Mouse (Mus musculus) lung, postnatal 4 days (tissue): ENCODE results near the gene Dnajb6.

ENCODE experiments used
- DNase-seq, 2 experiments: peaks; one replicate each; pipeline ENCODE4 v3.0.0; 2021

Gene Dnajb6

DNA sequence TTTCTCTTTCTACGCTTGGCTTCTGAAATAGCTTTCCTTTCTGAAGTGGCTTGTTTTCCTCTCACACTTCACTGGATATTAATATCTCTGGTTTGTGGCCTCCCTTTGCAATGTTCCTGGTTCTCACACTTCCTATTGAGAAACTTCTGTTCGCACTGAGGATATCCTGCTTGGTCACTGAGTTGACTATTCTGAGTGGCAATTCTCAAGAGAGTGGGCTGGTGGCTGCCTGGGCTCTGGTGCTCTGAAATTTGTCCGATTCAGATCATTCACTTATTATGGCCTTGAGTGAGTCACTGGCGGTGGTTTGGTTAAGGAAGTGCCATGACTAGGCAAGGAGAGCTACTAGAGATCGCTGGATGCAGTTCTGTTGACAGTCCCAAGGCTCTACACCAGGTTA is 118.9 kb downstream of the Dnajb6 start:
- no peak for DNase-seq

DNA sequence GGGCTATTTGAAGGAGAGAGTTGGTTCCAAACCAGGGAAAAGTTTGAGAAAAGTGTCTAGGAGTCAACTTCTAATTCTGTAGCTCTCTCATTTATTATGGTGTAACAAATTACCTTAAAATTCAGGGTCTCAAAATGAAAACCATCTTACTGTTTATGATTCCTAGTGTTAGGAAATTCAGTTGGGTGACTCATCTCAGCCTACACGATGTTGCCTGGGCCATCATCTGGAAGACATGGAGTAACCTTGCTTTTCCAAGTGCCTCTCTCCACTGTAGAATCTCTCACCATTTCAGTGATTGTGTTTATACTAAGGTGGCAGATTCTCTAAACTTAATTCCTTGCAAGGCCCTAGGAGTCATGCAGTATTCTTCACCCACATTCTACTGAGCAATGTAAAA is 119.5 kb downstream of the Dnajb6 start:
- DNase-seq = no peak

DNA sequence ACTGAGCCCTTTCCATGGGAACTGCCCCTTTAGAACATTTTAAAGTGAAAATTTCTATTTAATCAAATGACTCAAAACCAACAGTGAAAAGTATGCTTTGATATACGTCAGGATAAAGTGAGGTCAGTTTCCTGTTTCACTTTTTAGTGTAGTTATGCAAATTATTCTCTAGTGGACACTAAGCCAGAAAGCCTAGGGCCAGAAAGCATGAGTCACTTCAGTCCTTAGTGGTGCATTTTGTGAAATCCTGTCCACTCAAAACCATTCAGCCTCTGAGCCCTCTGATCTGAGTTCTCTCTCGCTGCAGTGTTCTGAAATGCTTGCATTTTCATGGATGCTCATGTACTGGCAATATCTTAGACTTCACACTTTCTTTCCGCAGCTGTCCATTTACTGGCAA is 126.0 kb downstream of the Dnajb6 start:
- DNase-seq = peak in 1 of 2 experiments; percentile 18

DNA sequence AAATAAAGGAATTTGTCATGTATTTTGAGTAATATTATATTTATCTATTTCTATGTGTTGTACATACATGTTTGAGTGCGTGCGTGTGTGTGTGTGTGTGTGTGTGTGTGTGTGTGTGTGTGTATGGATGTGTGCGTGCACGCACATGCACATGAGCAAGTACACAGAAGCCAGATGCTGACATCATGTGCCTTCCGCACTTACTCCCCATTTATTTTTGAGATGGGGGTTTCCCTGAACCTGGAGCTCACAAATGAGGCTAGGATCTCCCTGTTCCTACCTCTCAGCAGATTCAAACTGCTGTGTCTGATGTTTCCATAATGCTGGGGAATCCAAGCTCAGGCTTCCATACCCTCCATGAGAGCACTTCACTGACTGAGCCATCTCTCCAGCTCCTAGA is 126.9 kb downstream of the Dnajb6 start:
- DNase-seq = no peak

DNA sequence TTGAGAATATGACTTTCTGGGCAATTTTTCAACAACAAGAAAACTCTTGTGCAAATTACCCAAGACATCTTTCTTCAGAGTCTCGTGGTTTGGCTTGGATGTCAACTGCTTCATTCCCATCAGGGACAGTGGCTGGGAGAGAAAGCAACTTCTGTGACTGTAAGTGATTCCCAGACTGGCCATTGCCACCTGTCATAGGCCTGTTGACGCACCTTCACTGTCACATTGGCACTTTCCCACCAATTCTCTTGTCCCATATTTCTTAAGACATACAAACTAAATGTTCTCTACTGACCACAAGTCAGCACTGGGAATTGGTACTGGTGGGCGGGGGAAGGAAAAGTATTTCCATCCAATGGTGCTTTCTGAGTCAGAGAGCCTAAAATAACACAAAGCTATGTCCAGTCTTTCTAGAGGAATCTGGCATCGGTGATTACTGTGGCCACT is 128.8 kb downstream of the Dnajb6 start:
- DNase-seq = no peak

DNA sequence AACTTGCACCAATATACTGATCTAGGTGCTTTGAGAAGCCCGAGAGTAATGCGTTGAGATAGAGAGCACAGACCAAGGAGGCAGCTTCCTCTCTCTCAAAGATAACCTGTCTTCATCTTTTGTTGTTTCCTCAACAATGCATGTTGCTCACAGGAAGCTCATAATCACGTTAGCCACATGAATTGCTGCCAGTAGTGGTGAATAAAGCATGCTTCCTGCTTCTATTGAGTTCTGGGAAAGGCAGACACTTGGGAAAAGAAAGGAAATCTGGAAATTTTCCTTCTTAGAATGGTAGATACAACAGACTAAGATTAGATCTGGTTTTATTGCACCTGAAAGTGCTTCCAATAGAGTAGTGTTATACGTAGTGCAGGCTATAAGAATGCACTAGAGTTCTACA is 129.5 kb downstream of the Dnajb6 start:
- DNase-seq = no peak
